Mouse (Mus musculus): Measurements from ENCODE around the gene Cib1.

- TF ChIP-seq CTCF (conservative IDR thresholded peaks at IDR 0.05; ENCODE audit: insufficient read depth, insufficient read length, low read depth, low read length), result no peak
- no peak for TF ChIP-seq POLR2A (IDR thresholded peaks at IDR 0.05; ENCODE audit: low read depth, low read length)
Observed at GRCm38 (mm10) chr7:80199286-80199685, 33.3 kb downstream of the Cib1 start.

Measured in kidney, adult 2 months (tissue).